Mouse (Mus musculus): ENCODE measurements at regions not wholly inside any gene's neighbourhood (a gene's known extent, or its start where the extent isn't known, plus 50 kb on each side); places are given as distances from the start of the nearest gene placed in this dataset.

GRCm38 (mm10) chr19:51860666-51861065, 403.4 kb upstream of the Ins1 start:
- peak; percentile 89 for ATAC-seq (ENCODE audit: low FRiP score, low TSS enrichment)
- H3K9me3 ChIP-seq (ENCODE audit: low read length) = no peaks in the 10 kb centered on the region
- WGBS = 24% methylated on average over 4 of the region's 4 CpGs

DNA sequence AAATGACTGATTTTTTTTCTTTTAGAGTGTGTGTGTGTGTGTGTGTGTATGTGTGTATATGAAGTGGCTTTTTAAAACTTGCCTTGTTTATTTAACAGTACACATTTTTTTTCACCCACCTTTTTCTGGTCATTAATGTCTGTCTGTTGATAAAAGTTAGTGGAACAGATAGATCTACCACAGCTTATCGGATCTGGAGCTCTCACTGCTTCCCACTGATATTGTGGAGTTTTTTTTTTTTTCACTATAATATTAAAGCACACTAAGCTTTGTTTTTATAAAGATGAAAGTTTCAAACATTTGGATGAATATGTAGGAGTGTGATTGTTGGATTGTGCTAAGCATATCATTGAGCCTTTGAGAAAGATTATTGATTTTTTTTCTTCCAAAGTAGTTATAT, 395.8 kb upstream of the Ins1 start:
- Histone ChIP-seq H3K4me1 (ENCODE audit: insufficient read depth, low read length) (no peaks in the 10 kb centered on the region), H3K9me3 (ENCODE audit: low read length) (no peaks in the 10 kb centered on the region), H3K36me3 (ENCODE audit: insufficient read depth, low read length) (no peaks in the 10 kb centered on the region), H3K27me3 (ENCODE audit: insufficient read depth, low read length) (no peaks in the 10 kb centered on the region), H3K27ac (ENCODE audit: low read length) (no peak overlapping the region), H3K4me3 (ENCODE audit: low read length) (no peak overlapping the region), H3K9ac (replicated peaks; ENCODE audit: low read length) (no peak overlapping the region), H3K4me2 (replicated peaks; ENCODE audit: low read depth, low read length) (no peak overlapping the region)
- WGBS = 86% methylated on average over 1 of the region's 1 CpGs
- ATAC-seq (ENCODE audit: low FRiP score, low TSS enrichment) = no peak

More at GRCm38 (mm10) chr19:51860666-51861065, 403.4 kb upstream of the Ins1 start:
- H3K36me3 ChIP-seq (ENCODE audit: insufficient read depth, low read length) = no peaks in the 10 kb centered on the region
- H3K27ac ChIP-seq (ENCODE audit: low read length) = no peak overlapping the region
- no peak overlapping the region for H3K9ac ChIP-seq (replicated peaks; ENCODE audit: low read length)
- no peaks in the 10 kb centered on the region for H3K4me1 ChIP-seq (ENCODE audit: insufficient read depth, low read length)
- no peaks in the 10 kb centered on the region for H3K27me3 ChIP-seq (ENCODE audit: insufficient read depth, low read length)
- no peak overlapping the region for H3K4me2 ChIP-seq (replicated peaks; ENCODE audit: low read depth, low read length)
- no peak overlapping the region for H3K4me3 ChIP-seq (ENCODE audit: low read length)

DNA sequence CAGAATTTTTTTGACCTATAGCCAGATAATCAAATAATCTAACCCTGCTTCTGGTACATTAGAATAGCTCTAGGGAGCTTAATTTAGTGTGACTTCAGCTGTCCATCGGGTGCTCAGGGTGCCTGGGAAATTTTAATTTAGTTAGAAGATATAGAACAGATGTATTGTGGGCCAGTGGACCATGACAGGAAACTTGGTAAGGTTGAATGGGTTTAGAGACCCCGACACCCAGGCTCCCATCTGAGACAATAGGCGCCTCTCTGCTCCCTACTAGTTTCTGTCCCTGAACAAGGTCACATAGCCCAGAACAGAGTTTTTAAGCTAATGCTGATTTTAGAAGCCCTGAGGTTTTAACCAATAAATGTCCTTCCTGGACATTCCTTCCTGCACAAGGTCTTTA, 394.2 kb upstream of the Ins1 start:
- Histone ChIP-seq H3K36me3 (ENCODE audit: insufficient read depth, low read length) (no peaks in the 10 kb centered on the region), H3K9me3 (ENCODE audit: low read length) (no peaks in the 10 kb centered on the region), H3K4me2 (replicated peaks; ENCODE audit: low read depth, low read length) (no peak overlapping the region), H3K4me3 (ENCODE audit: low read length) (no peak overlapping the region), H3K4me1 (ENCODE audit: insufficient read depth, low read length) (no peaks in the 10 kb centered on the region), H3K27me3 (ENCODE audit: insufficient read depth, low read length) (no peaks in the 10 kb centered on the region), H3K27ac (ENCODE audit: low read length) (no peak overlapping the region), H3K9ac (replicated peaks; ENCODE audit: low read length) (no peak overlapping the region)
- 56% methylated on average over 3 of the region's 3 CpGs for WGBS
- ATAC-seq (ENCODE audit: low FRiP score, low TSS enrichment) = peak; percentile 49; the same call in 1 of the 2 replicates
